Mouse (Mus musculus): ENCODE results near the gene Ggn.

DNA sequence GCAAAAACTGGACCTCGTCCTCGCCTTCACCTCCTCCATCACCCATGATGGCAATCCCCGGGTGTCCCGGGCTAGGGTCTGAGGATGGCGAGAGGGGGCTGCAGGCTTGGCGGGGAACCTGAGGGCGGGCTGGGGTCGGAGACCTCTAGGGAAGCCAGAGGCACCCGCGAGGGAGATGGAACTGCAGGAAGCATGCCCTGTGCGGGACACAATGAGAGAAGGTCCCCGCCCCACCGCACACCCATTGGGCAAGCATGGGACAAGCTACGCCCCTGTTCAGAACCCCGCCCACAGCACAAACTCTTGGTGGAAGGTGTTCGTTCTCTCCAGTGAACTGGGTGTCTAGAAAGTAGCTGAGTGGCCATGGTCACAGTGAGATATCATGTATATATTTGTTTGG, 45.0 kb upstream of the Ggn start, which contains the start of gene Ryr1:
- TF ChIP-seq CTCF (IDR thresholded peaks at IDR 0.05; ENCODE audit: borderline replicate concordance, control insufficient read depth, extremely low read depth, insufficient read depth, low read length, poor library complexity) (no peak), POLR2A (IDR thresholded peaks at IDR 0.05; ENCODE audit: control insufficient read depth, extremely low read depth, insufficient read depth, low read length, poor library complexity) (no peak)
